Comparison of ENCODE assay signal across 35 mouse cellular contexts in the genomic region with DNA sequence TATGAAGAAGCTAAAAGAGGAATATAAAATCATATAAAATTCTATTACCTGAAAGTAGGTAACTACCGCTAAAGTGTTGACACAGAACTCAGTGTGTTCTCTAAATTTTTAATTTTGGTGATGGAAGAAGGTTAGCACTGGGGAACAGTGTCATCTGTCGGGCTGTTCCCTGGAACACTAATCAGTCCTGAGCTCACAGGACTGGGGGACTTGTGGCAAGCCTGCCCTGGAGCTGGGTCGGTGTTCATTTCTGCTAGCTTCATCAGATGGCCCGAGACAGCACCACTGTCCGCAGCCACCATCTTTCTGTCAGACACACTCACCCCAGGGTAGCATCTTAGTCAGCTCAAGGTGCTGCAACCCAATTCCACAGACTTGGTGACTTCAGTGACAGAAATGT.
"Had no signal": no experiment of that assay in that cellular context is flagged by ENCODE, and none has a peak within 500 bp of the region (broad histone marks: within the 10 kb centered on the region; RNA-seq: fewer than 3 reads in every experiment).

No protein-coding gene starts in this region.

- H3K9ac ChIP-seq: heart, embryonic 12.5 days; heart, embryonic 13.5 days; heart, embryonic 15.5 days; hindbrain, embryonic 12.5 days; hindbrain, embryonic 13.5 days; hindbrain, embryonic 14.5 days; hindbrain, embryonic 15.5 days; intestine, embryonic 15.5 days; kidney, embryonic 15.5 days had no signal

- H3K4me1 ChIP-seq: hindbrain, embryonic 10.5 days had no signal

- H3K4me3 ChIP-seq: heart, embryonic 12.5 days; heart, embryonic 13.5 days; heart, embryonic 15.5 days; hindbrain, embryonic 10.5 days; hindbrain, embryonic 12.5 days; hindbrain, embryonic 13.5 days; hindbrain, embryonic 15.5 days; intestine, embryonic 15.5 days; kidney, embryonic 15.5 days; layer of hippocampus, adult 2 months; left cerebral cortex, adult 2 months had no signal

- H3K27ac ChIP-seq: heart, embryonic 13.5 days; heart, embryonic 15.5 days; hindbrain, embryonic 10.5 days; hindbrain, embryonic 12.5 days; hindbrain, embryonic 13.5 days; hindbrain, embryonic 14.5 days; hindbrain, embryonic 15.5 days; hindbrain, postnatal 0 days; intestine, embryonic 15.5 days; kidney, embryonic 15.5 days; kidney, postnatal 0 days; layer of hippocampus, adult 2 months; left cerebral cortex, adult 2 months had no signal

- H3K36me3 ChIP-seq: heart, embryonic 12.5 days; heart, embryonic 13.5 days; heart, embryonic 15.5 days; hindbrain, embryonic 10.5 days; hindbrain, embryonic 12.5 days; hindbrain, embryonic 13.5 days; hindbrain, embryonic 15.5 days; intestine, embryonic 15.5 days; kidney, embryonic 15.5 days had no signal

- H3K9me3 ChIP-seq: heart, embryonic 12.5 days; heart, embryonic 13.5 days; heart, embryonic 15.5 days; hindbrain, embryonic 10.5 days; hindbrain, embryonic 12.5 days; hindbrain, embryonic 13.5 days; hindbrain, embryonic 15.5 days; intestine, embryonic 15.5 days; kidney, embryonic 15.5 days had no signal

- ATAC-seq: hindbrain, embryonic 16.5 days; hindbrain, postnatal 0 days; inflammation-experienced regulatory T-cells, adult 6 months; intestine, embryonic 15.5 days; intestine, embryonic 16.5 days; intestine, postnatal 0 days had no signal

- H3K4me2 ChIP-seq: heart, embryonic 11.5 days; heart, embryonic 12.5 days; heart, embryonic 13.5 days; heart, embryonic 15.5 days; hindbrain, embryonic 12.5 days; hindbrain, embryonic 13.5 days; hindbrain, embryonic 14.5 days; hindbrain, embryonic 15.5 days; intestine, embryonic 15.5 days; kidney, embryonic 15.5 days had no signal

- DNase-seq: heart, postnatal 10 days; heart, postnatal 14 days; heart, postnatal 36 days; heart, postnatal 4 days; kidney, adult 11 months; kidney, adult 18-20 months; kidney, adult 2 months; kidney, adult 8-10 months; kidney, adult 9 months; kidney, postnatal 10 days; kidney, postnatal 14 days; kidney, postnatal 25 days; kidney, postnatal 36 days; kidney, postnatal 4 days; layer of hippocampus, adult 9-11 months; layer of hippocampus, postnatal 36 days had no signal

- H3K27me3 ChIP-seq: heart, embryonic 12.5 days; heart, embryonic 15.5 days; hindbrain, embryonic 12.5 days; hindbrain, embryonic 15.5 days; intestine, embryonic 15.5 days; kidney, embryonic 15.5 days had no signal
